In genomic region chr15:9070353-9070752, GRCm38 (mm10) we compare ENCODE assay signal across 8 mouse cellular contexts. TPM values are rescaled to one million over a fixed set of nuclear protein-coding genes. Genes with fewer than 3 reads are reported as not detected.
DNase-seq lines count a peak whose midpoint lies in the region; ATAC-seq and TF ChIP-seq lines count a peak whose summit lies in the region.

No protein-coding gene starts in this region.

- H3K36me3 ChIP-seq in heart, embryonic 10.5 days = no peaks in the 10 kb centered on the region
- H3K36me3 ChIP-seq in ES-E14 (ENCODE audit: control insufficient read depth, insufficient read depth, low read length, poor library complexity, severe bottlenecking) = no peaks in the 10 kb centered on the region
- no peaks in the 10 kb centered on the region for H3K36me3 ChIP-seq in forebrain, embryonic 15.5 days
- H3K36me3 ChIP-seq in macrophage (ENCODE audit: inconsistent target) = no peaks in the 10 kb centered on the region

- WGBS in heart, embryonic 10.5 days = 7% methylated on average over 3 of the region's 3 CpGs
- WGBS in forebrain, embryonic 15.5 days = 0% methylated on average over 3 of the region's 3 CpGs
- 0% methylated on average over 3 of the region's 3 CpGs for WGBS in macrophage (ENCODE audit: missing documents)

- ATAC-seq in forebrain, embryonic 15.5 days (replicated peaks) = no peak; the same call in 1 of the 2 replicates

- peak overlapping the region; percentile 94 for H3K9ac ChIP-seq in ES-E14 (ENCODE audit: insufficient read depth, low read depth, low read length, poor library complexity, severe bottlenecking)
- H3K9ac ChIP-seq in forebrain, embryonic 15.5 days (replicated peaks) = peak overlapping the region; percentile 77

- in situ Hi-C loops in ES-E14 (cut with MboI; ENCODE audit: low sequenced_read_pairs in 2 of 2, unreplicated experiment in 2 of 2) = no loop called here

- H3K79me2 ChIP-seq in macrophage (ENCODE audit: inconsistent target) = peaks cover 36% of the 10 kb centered on the region

- H3K4me1 ChIP-seq in heart, embryonic 10.5 days = peaks cover 26% of the 10 kb centered on the region
- H3K4me1 ChIP-seq in ES-E14 (ENCODE audit: control insufficient read depth in 2 of 2, insufficient read depth in 2 of 2, low read length in 2 of 2, poor library complexity in 1 of 2) = peaks cover 2 to 6% of the 10 kb centered on the region in 2 experiments
- peaks cover 38% of the 10 kb centered on the region for H3K4me1 ChIP-seq in forebrain, embryonic 15.5 days

- H3K9me3 ChIP-seq in heart, embryonic 10.5 days = no peaks in the 10 kb centered on the region
- no peaks in the 10 kb centered on the region for H3K9me3 ChIP-seq in ES-E14 (ENCODE audit: control insufficient read depth, insufficient read depth, low read depth, low read length)
- H3K9me3 ChIP-seq in forebrain, embryonic 15.5 days = no peaks in the 10 kb centered on the region

- no peak for DNase-seq in heart, embryonic 10.5 days (ENCODE audit: low spot score)
- no peak for DNase-seq in heart, postnatal 14 days
- DNase-seq in ES-E14 (ENCODE audit: low read depth, low spot score) = no peak
- DNase-seq in frontal cortex, adult 2 months (ENCODE audit: extremely low spot score in 1 of 2, low spot score in 1 of 2) = no peak
- no peak for DNase-seq in gastrocnemius, postnatal 14 days
- no peak for DNase-seq in left cerebral cortex, adult 9 months (ENCODE audit: low spot score in 2 of 2)

- H3K4me3 ChIP-seq in heart, embryonic 10.5 days = peak overlapping the region; percentile 99
- H3K4me3 ChIP-seq in ES-E14 (ENCODE audit: insufficient read depth in 1 of 2, low read depth in 1 of 2, low read length in 2 of 2, poor library complexity in 1 of 2, severe bottlenecking in 1 of 2) = peak overlapping the region; percentile 81 to 86
- H3K4me3 ChIP-seq in forebrain, embryonic 15.5 days = peak overlapping the region; percentile 76
- H3K4me3 ChIP-seq in macrophage (ENCODE audit: inconsistent target) = peak overlapping the region; percentile 69

- H3K27ac ChIP-seq in heart, embryonic 10.5 days = peak overlapping the region; percentile 99
- peak overlapping the region; percentile 94 for H3K27ac ChIP-seq in ES-E14 (ENCODE audit: insufficient read depth, low read depth, low read length, poor library complexity, severe bottlenecking)
- peak overlapping the region; percentile 84 for H3K27ac ChIP-seq in forebrain, embryonic 15.5 days (replicated peaks)
- peak overlapping the region; percentile 56 for H3K27ac ChIP-seq in macrophage

- H3K27me3 ChIP-seq in heart, embryonic 10.5 days (ENCODE audit: insufficient read depth, poor library complexity, severe bottlenecking) = no peaks in the 10 kb centered on the region
- no peaks in the 10 kb centered on the region for H3K27me3 ChIP-seq in forebrain, embryonic 15.5 days

- H3K4me2 ChIP-seq in forebrain, embryonic 15.5 days (replicated peaks) = peak overlapping the region; percentile 60

- intact Hi-C loops in heart, postnatal 14 days (cut with DNase I) = loop anchor here (2.0 kb wide), 1 partner anchor 70 kb away; the partner anchor contains the start of gene Lmbrd2
- intact Hi-C loops in gastrocnemius, postnatal 14 days (cut with DNase I; ENCODE audit: low total_unique reads) = no loop called here

TF ChIP-seq in ES-E14, 5 proteins besides CTCF, POLR2A, EP300 and RAD21:
- TF ChIP-seq ZC3H11A (IDR thresholded peaks at IDR 0.05; ENCODE audit: borderline replicate concordance, low read depth, low read length) (no peak), MAFK (IDR thresholded peaks at IDR 0.05; ENCODE audit: insufficient read depth, low read depth, low read length) (no peak), ZNF384 (IDR thresholded peaks at IDR 0.05; ENCODE audit: low read depth, low read length) (no peak), HCFC1 (IDR thresholded peaks at IDR 0.05; ENCODE audit: borderline replicate concordance, insufficient read depth, low read length) (no peak), CHD2 (IDR thresholded peaks at IDR 0.05; ENCODE audit: low read depth, low read length) (no peak)

RNA-seq across cellular contexts. Expression of gene Nadk2, which starts 0.7 kb away (rescaled TPM):
- polyA plus RNA-seq in heart, embryonic 10.5 days (2016; fragmentation: Nextera tagmentation; extraction: Ambion mirVana) = 54.9 and 61.9 TPM in 2 replicates
- 10 to 100 TPM; 43.1 to 44.1 TPM for total RNA-seq in heart, postnatal 14 days (2021)
- 48.3 and 64.5 TPM in 2 replicates for total RNA-seq in ES-E14 (2012; rRNA removed)
- polyA plus RNA-seq in forebrain, embryonic 15.5 days (2015; fragmentation: Nextera tagmentation; extraction: Ambion mirVana) = 19.6 and 23.1 TPM in 2 replicates
- 10 to 100 TPM in 18 of 26 experiments, 1 to 10 TPM in 8; 1.2 to 43.8 (median 17.9) TPM for total RNA-seq in macrophage (2018; cell fraction: chromatin; rRNA removed)
- total RNA-seq in macrophage (2018; cell fraction: cytosol; rRNA removed) = 10 to 100 TPM in 8 of 26 experiments, 1 to 10 TPM in 18; 3.4 to 13.6 (median 7.4) TPM
- total RNA-seq in macrophage (2018; cell fraction: nucleus; rRNA removed) = 10 to 100 TPM in 9 of 26 experiments, 1 to 10 TPM in 17; 3.0 to 27.6 (median 8.3) TPM
- 7.8 to 10.3 TPM (median 8.3 TPM) in 3 replicates for polyA plus RNA-seq in macrophage (2018)
- 41.7 and 51.2 TPM in 2 replicates for polyA plus RNA-seq in frontal cortex, adult 2 months (2012; rRNA removed)
- total RNA-seq in gastrocnemius, postnatal 14 days (2021) = 10 to 100 TPM; 21.1 to 25.0 TPM
